Mouse (Mus musculus) CH12.LX (cell line): Measurements from ENCODE around the gene BC030867. TPM values are rescaled to one million over a fixed set of nuclear protein-coding genes. Genes with fewer than 3 reads are reported as not detected.

ENCODE experiments used
- DNase-seq: peaks from one replicate; pipeline ENCODE4 v3.0.0-alpha.2; 2013; ENCODE audit errors: extremely low read depth
- H3K27ac ChIP-seq: 2 replicates; pipeline ENCODE4 v1.5.1; 2012; ENCODE audit warnings: low read depth, mild to moderate bottlenecking, control low read depth, moderate library complexity; ENCODE audit not compliant: insufficient read depth
- H3K27me3 ChIP-seq: replicated peaks from 2 replicates; pipeline ENCODE3; 2012; ENCODE audit warnings: inconsistent platforms
- H3K36me3 ChIP-seq, 2 experiments: replicated peaks in 1 of 2; 2 replicates each; pipeline versions ENCODE3 to v1.6.1; 2012; ENCODE audit warnings: inconsistent platforms in 1 of 2, low read length in 1 of 2, mild to moderate bottlenecking in 1 of 2, mixed read lengths in 1 of 2, moderate library complexity in 1 of 2; ENCODE audit not compliant: control insufficient read depth in 1 of 2, insufficient read depth in 1 of 2
- H3K4me1 ChIP-seq, 2 experiments: 2 replicates each; pipeline ENCODE4 v1.6.1; 2012; ENCODE audit warnings: inconsistent platforms in 1 of 2, moderate library complexity in 1 of 2; ENCODE audit not compliant: insufficient read depth in 2 of 2, control insufficient read depth in 1 of 2
- H3K4me2 ChIP-seq: 2 replicates; pipeline ENCODE4 v1.6.1; 2012; ENCODE audit warnings: low read depth, mild to moderate bottlenecking, control low read depth; ENCODE audit not compliant: poor library complexity, insufficient read depth, severe bottlenecking
- H3K4me3 ChIP-seq, 3 experiments: fragments of 150-350 bp in 1 of 3; sonication (generic) in 1 of 3; replicated peaks in 1 of 3; 2 replicates each; pipeline versions ENCODE3 to v1.5.1; 2011 to 2012; ENCODE audit warnings: low read depth in 2 of 3, low read length in 2 of 3, mild to moderate bottlenecking in 2 of 3, moderate library complexity in 2 of 3, control low read depth in 1 of 3, improper control_type of control experiment in 1 of 3, inconsistent platforms in 1 of 3, mixed read lengths in 1 of 3; ENCODE audit not compliant: poor library complexity in 1 of 3
- H3K79me2 ChIP-seq: replicated peaks from 2 replicates; pipeline ENCODE4 v1.6.1; 2012; ENCODE audit warnings: mild to moderate bottlenecking, moderate library complexity; ENCODE audit not compliant: control insufficient read depth, poor library complexity, insufficient read depth, severe bottlenecking; ENCODE audit errors: extremely low read depth
- H3K9ac ChIP-seq: 2 replicates; pipeline ENCODE4 v1.6.1; 2012; ENCODE audit warnings: low read depth, mild to moderate bottlenecking, control low read depth, moderate library complexity; ENCODE audit not compliant: insufficient read depth
- H3K9me3 ChIP-seq: replicated peaks from 2 replicates; pipeline ENCODE3; 2012; ENCODE audit warnings: low read length, inconsistent platforms, mixed read lengths
- E2F4 ChIP-seq: IDR thresholded peaks from 2 replicates; pipeline ENCODE4 v1.6.1; 2011; ENCODE audit warnings: low read depth, low read length, improper control_type of control experiment; ENCODE audit not compliant: insufficient replicate concordance
- KAT2A ChIP-seq: IDR thresholded peaks from 2 replicates; pipeline ENCODE4 v1.6.1; 2012; ENCODE audit warnings: low read length, improper control_type of control experiment, inconsistent platforms; ENCODE audit not compliant: insufficient replicate concordance
- NRF1 ChIP-seq: IDR thresholded peaks from 2 replicates; pipeline ENCODE4 v1.6.1; 2014; ENCODE audit warnings: low read depth, mild to moderate bottlenecking, inconsistent platforms, low read length, improper control_type of control experiment, moderate library complexity
- SIN3A ChIP-seq: IDR thresholded peaks from 2 replicates; pipeline ENCODE4 v1.6.1; 2012; ENCODE audit warnings: low read length, improper control_type of control experiment, inconsistent platforms
- USF1 ChIP-seq: IDR thresholded peaks from 2 replicates; pipeline ENCODE4 v1.6.1; 2014; ENCODE audit warnings: low read depth, mild to moderate bottlenecking, inconsistent platforms, low read length, improper control_type of control experiment
- USF2 ChIP-seq: conservative IDR thresholded peaks from 2 replicates; pipeline ENCODE4 v1.6.1; 2011; ENCODE audit warnings: low read depth, low read length, improper control_type of control experiment
- ZNF384 ChIP-seq: IDR thresholded peaks from 2 replicates; pipeline ENCODE4 v1.6.1; 2012; ENCODE audit warnings: low read depth, low read length, improper control_type of control experiment, inconsistent platforms
- dilution Hi-C: fragments of 300-500 bp; cut with MboI; formaldehyde crosslinking; loops from 2 replicates; pipeline ENCODE4 v1.14.3; 2020; ENCODE audit warnings: low sequenced_read_pairs; ENCODE audit not compliant: extremely low pct_unique_long_range_greater_than_20kb, extremely low pct_ligation_motif_present
- in situ Hi-C: fragments of 300-500 bp; cut with MboI; formaldehyde crosslinking; loops from 3 replicates; pipeline ENCODE4 v1.14.3; 2019; ENCODE audit warnings: low sequenced_read_pairs, low pct_ligation_motif_present, low pct_unique_long_range_greater_than_20kb, mixed read lengths
- polyA plus RNA-seq: library from polyadenylated mRNA; unstranded; fragments of >175 nt; gene quantifications from 2 replicates; pipeline ENCODE4 v1.2.1, GENCODE M21; 2012; ENCODE audit warnings: low read depth; ENCODE audit not compliant: insufficient read length
- total RNA-seq, 2 experiments: library from RNA; depleted of rRNA; stranded (reverse); fragments of 300-350 nt in 1 of 2; fragments of >200 nt in 1 of 2; gene quantifications; 2 replicates each; pipeline ENCODE4 v1.2.3; 2012 to 2014

Gene BC030867
- total and polyA plus RNA-seq, 3 experiments: 11.4 to 34.0 (median 26.2) TPM

- Histone ChIP-seq H3K79me2 (0 out of 2 replicates have a peak, but pooled peaks cover 2% of the 10 kb centered on the region), H3K9ac (no peak overlapping the region), H3K36me3 (peaks cover 0 to 16% of the 10 kb centered on the region in 2 experiments), H3K9me3 (no peaks in the 10 kb centered on the region), H3K4me3 (no peak overlapping the region)
- no peak for DNase-seq
- in situ Hi-C loops (no loop called here), dilution Hi-C loops (no loop called here)
- TF ChIP-seq ZNF384 (peak; percentile 63; the same call in 1 of the 2 replicates), USF2 (no peak)
- TF ChIP-seq, all 38 proteins: peak for 1
- H3K4me2 ChIP-seq: no peak overlapping the region
- H3K27me3 ChIP-seq: no peaks in the 10 kb centered on the region
- peaks cover 55 to 95% of the 10 kb centered on the region in 2 experiments for H3K4me1 ChIP-seq
- no peak overlapping the region for H3K27ac ChIP-seq
These were observed 32.4 kb upstream of the BC030867 start for GRCm38 (mm10) chr11:102216056-102216885.

DNA sequence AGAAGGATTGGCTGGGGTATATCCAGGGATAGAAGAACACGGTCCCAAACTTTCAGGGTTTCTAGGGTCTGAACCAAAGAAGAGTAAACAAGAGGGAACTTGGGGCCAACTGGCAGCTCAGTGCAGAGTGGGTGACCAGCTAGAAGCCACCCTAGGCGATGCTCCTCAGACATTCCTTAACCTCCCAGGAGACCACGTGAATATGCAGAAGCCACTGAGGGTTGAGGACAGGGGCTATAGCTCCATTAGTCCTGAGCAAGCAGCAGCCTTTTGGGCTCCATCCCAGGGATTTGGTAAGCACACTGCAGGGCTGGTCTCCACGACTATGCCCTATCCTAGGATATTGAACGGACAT lies 31.8 kb upstream of the BC030867 start:
- in situ Hi-C loops (no loop called here), dilution Hi-C loops (no loop called here)
- H3K4me1 ChIP-seq: peaks cover 54 to 95% of the 10 kb centered on the region in 2 experiments
- TF ChIP-seq USF1: no peak
- TF ChIP-seq SIN3A: 0 out of 2 replicates have a peak, but pooled peaks have one; percentile 31
- TF ChIP-seq KAT2A: no peak
- TF ChIP-seq E2F4: no peak
- no peak overlapping the region for H3K9ac ChIP-seq
- no peak for DNase-seq
- H3K27ac ChIP-seq: no peak overlapping the region
- no peaks in the 10 kb centered on the region for H3K9me3 ChIP-seq
- peaks cover 0 to 10% of the 10 kb centered on the region in 2 experiments for H3K36me3 ChIP-seq
- H3K27me3 ChIP-seq: no peaks in the 10 kb centered on the region
- 0 out of 2 replicates have a peak, but pooled peaks cover 2% of the 10 kb centered on the region for H3K79me2 ChIP-seq
- H3K4me2 ChIP-seq: 0 out of 2 replicates have a peak overlapping the region, but pooled peaks have one; percentile 18
- H3K4me3 ChIP-seq: peak overlapping the region in 1 of 3 experiments; percentile 4

GRCm38 (mm10) chr11:102217396-102217795 lies 31.3 kb upstream of the BC030867 start:
- no peak overlapping the region for H3K27ac ChIP-seq
- no peak for TF ChIP-seq E2F4
- peak; percentile 52; the same call in 1 of the 2 replicates for TF ChIP-seq NRF1

More at GRCm38 (mm10) chr11:102217396-102217795, 31.3 kb upstream of the BC030867 start:
- in situ Hi-C loops (no loop called here), dilution Hi-C loops (no loop called here)
- Histone ChIP-seq H3K9me3 (no peaks in the 10 kb centered on the region), H3K79me2 (0 out of 2 replicates have a peak, but pooled peaks cover 2% of the 10 kb centered on the region), H3K4me1 (peaks cover 51 to 95% of the 10 kb centered on the region in 2 experiments), H3K9ac (peak overlapping the region; percentile 13; the same call in 1 of the 2 replicates), H3K4me3 (peak overlapping the region in 2 of 3 experiments; percentile 59 to 79), H3K36me3 (peaks cover 0 to 8% of the 10 kb centered on the region in 2 experiments), H3K4me2 (peak overlapping the region; percentile 78), H3K27me3 (no peaks in the 10 kb centered on the region)
- DNase-seq: no peak
